Mouse (Mus musculus): ENCODE measurements around the gene Tmem268.

DNA sequence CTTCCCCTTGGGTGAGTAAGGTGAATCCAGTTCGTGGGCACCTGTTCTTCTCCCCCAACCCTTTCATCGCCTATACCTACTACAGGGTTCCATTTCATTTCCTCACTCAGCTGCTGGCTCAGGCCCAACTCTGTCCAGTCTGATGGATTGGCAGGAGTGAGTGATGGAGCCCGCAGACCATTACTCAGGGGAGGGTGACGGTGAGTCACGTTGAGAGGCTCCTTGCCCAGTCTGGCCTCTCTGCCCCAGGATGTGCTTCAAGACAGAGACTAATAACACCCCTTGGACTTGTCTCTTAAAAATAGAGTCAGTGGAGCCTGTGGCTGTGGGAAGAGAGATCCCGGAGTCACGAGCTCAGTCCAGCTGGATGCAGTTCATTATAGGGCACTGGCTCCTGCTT lies 28.2 kb upstream of the Tmem268 start:
- TF ChIP-seq POLR2A (IDR thresholded peaks at IDR 0.05; ENCODE audit: low read depth, low read length) (no peak), CTCF (IDR thresholded peaks at IDR 0.05; ENCODE audit: extremely low read depth, insufficient read depth, insufficient read length, insufficient replicate concordance) (no peak)
